Mouse (Mus musculus) lung, adult 2 months (tissue): ENCODE measurements at regions not wholly inside any gene's neighbourhood (a gene's known extent, or its start where the extent isn't known, plus 50 kb on each side); places are given as distances from the start of the nearest gene placed in this dataset.

Experiments used
- CTCF ChIP-seq: fragments of 200-500 bp; IDR thresholded peaks from 2 replicates; pipeline ENCODE4 v1.5.1; 2011; ENCODE audit warnings: mild to moderate bottlenecking, low read length, control low read depth; ENCODE audit not compliant: insufficient read depth
- POLR2A ChIP-seq: fragments of 200-500 bp; IDR thresholded peaks from 2 replicates; pipeline ENCODE4 v1.6.1; 2011; ENCODE audit warnings: low read depth, mild to moderate bottlenecking, control low read depth, low read length, borderline replicate concordance; ENCODE audit errors: extremely low read depth

GRCm38 (mm10) chr9:101348771-101349170 lies 97.2 kb upstream of the Ppp2r3a start:
- TF ChIP-seq POLR2A, result no peak
- TF ChIP-seq CTCF, result no peak
